ENCODE assay signal across 27 mouse cellular contexts in the genomic region with DNA sequence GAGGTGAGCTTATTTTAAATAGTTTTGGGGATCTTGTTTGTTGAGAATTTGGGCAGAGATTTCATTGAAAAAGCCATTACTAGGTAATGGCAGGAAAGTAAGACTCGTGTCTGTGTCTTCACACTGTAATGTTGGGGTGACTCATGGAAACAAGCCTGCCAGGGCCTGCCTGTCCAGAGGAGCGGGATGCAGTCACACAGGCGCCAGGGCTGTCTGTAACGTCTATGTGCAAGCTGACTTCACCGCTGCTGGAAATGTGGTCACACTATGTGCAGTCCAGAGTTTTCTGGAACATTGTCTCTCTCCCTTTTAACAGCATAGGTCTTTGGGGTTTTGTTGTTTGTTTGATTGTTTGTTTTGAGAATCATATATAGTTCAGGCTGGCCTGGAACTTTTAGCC.
A peak's percentile ranks its signal among the peaks of the same experiment; 100 is the strongest.
DNase-seq lines count a peak whose midpoint lies in the region; ATAC-seq and TF ChIP-seq lines count a peak whose summit lies in the region.
"Had no signal": no experiment of that assay in that cellular context is flagged by ENCODE, and none has a peak within 500 bp of the region (broad histone marks: within the 10 kb centered on the region; RNA-seq: fewer than 3 reads in every experiment).

No protein-coding gene starts in this region.

- no peak overlapping the region for H3K4me3 ChIP-seq in MEL (ENCODE audit: control insufficient read depth in 1 of 2, insufficient read depth in 1 of 2, low read depth in 2 of 2, low read length in 2 of 2)
- no peak overlapping the region for H3K4me3 ChIP-seq in lung, postnatal 0 days (ENCODE audit: low read depth, low read length)
- H3K4me3 ChIP-seq: embryonic facial prominence, embryonic 13.5 days; forebrain, embryonic 10.5 days; forebrain, embryonic 13.5 days; heart, embryonic 10.5 days; heart, embryonic 13.5 days had no signal

- H3K4me2 ChIP-seq in lung, postnatal 0 days (replicated peaks; ENCODE audit: low read depth, low read length): no peak overlapping the region
- H3K4me2 ChIP-seq: embryonic facial prominence, embryonic 13.5 days; forebrain, embryonic 13.5 days; heart, embryonic 13.5 days; hindbrain, embryonic 14.5 days had no signal

- 84% methylated on average over 5 of the region's 5 CpGs for WGBS in lung, postnatal 0 days

- no peaks in the 10 kb centered on the region for H3K4me1 ChIP-seq in MEL (ENCODE audit: control insufficient read depth in 1 of 2, insufficient read depth in 2 of 2, low read length in 2 of 2)
- H3K4me1 ChIP-seq in lung, postnatal 0 days (ENCODE audit: insufficient read depth, low read depth, low read length): peaks cover 9% of the 10 kb centered on the region; the same call in 1 of the 2 replicates
- H3K4me1 ChIP-seq: embryonic facial prominence, embryonic 13.5 days; forebrain, embryonic 10.5 days; forebrain, embryonic 13.5 days had no signal

- intact Hi-C loops in left cerebral cortex, postnatal 36 days (cut with DNase I): no loop called here

- no peak for TF ChIP-seq POLR2A in MEL (IDR thresholded peaks at IDR 0.05; ENCODE audit: control insufficient read depth in 1 of 2, insufficient read depth in 1 of 2, low read depth in 1 of 2, low read length in 2 of 2, poor library complexity in 1 of 2)

- DNase-seq in adrenal gland, adult 2 months: peak; percentile 38
- no peak for DNase-seq in adrenal gland, postnatal 4 days (ENCODE audit: low spot score in 2 of 2)
- peak; percentile 74 for DNase-seq in urinary bladder, postnatal 14 days (ENCODE audit: low spot score)
- no peak for DNase-seq in urinary bladder, postnatal 25 days (ENCODE audit: low spot score)
- no peak for DNase-seq in MEL (ENCODE audit: low read depth, low spot score)
- DNase-seq in left cerebral cortex, postnatal 36 days (ENCODE audit: low spot score in 2 of 2): no peak
- DNase-seq in lung, postnatal 0 days (ENCODE audit: low spot score): no peak
- DNase-seq: adrenal gland, postnatal 10 days; B cell, adult 2 months; cerebellum, adult 11 months; cerebellum, adult 2 months; cerebellum, adult 9-11 months; cerebellum, postnatal 25 days; gastrocnemius, postnatal 25 days; heart, adult 18-20 months; heart, postnatal 14 days; heart, postnatal 4 days had no signal

- no peak for TF ChIP-seq CTCF in MEL (IDR thresholded peaks at IDR 0.05 in 2 of 3, conservative IDR thresholded peaks at IDR 0.05 in 1 of 3; ENCODE audit: control insufficient read depth in 1 of 3, insufficient read depth in 1 of 3, low read depth in 2 of 3, low read length in 3 of 3, poor library complexity in 1 of 3, severe bottlenecking in 1 of 3)
- no peak for TF ChIP-seq CTCF in lung, postnatal 0 days (IDR thresholded peaks at IDR 0.05)

- no peaks in the 10 kb centered on the region for H3K9me3 ChIP-seq in MEL (replicated peaks; ENCODE audit: insufficient read depth, low read length)
- H3K9me3 ChIP-seq in lung, postnatal 0 days (ENCODE audit: low read length): no peaks in the 10 kb centered on the region
- H3K9me3 ChIP-seq: embryonic facial prominence, embryonic 13.5 days; forebrain, embryonic 10.5 days; forebrain, embryonic 13.5 days; heart, embryonic 10.5 days; heart, embryonic 13.5 days had no signal

- no peaks in the 10 kb centered on the region for H3K27me3 ChIP-seq in MEL (ENCODE audit: control insufficient read depth in 1 of 2, insufficient read depth in 2 of 2, low read length in 2 of 2)
- H3K27me3 ChIP-seq in lung, postnatal 0 days (replicated peaks; ENCODE audit: insufficient read depth, low read length): no peaks in the 10 kb centered on the region
- H3K27me3 ChIP-seq: embryonic facial prominence, embryonic 13.5 days; forebrain, embryonic 13.5 days had no signal

- no peak for ATAC-seq in lung, postnatal 0 days
- ATAC-seq: activated CD4-positive, CD25-positive, alpha-beta regulatory T cell, adult 4 months; forebrain, embryonic 13.5 days; forebrain, embryonic 16.5 days; hindbrain, postnatal 0 days; inflammation-experienced regulatory T-cells, adult 6 months had no signal

- H3K9ac ChIP-seq in MEL (ENCODE audit: control insufficient read depth, low read depth, low read length, poor library complexity, severe bottlenecking): no peak overlapping the region
- no peak overlapping the region for H3K9ac ChIP-seq in lung, postnatal 0 days (replicated peaks; ENCODE audit: low read depth)
- H3K9ac ChIP-seq: embryonic facial prominence, embryonic 13.5 days; forebrain, embryonic 13.5 days; heart, embryonic 13.5 days; hindbrain, embryonic 14.5 days had no signal

- TF ChIP-seq EP300 in MEL (IDR thresholded peaks at IDR 0.05; ENCODE audit: low read depth in 1 of 2, low read length in 2 of 2): no peak
- TF ChIP-seq EP300 in lung, postnatal 0 days (IDR thresholded peaks at IDR 0.05): no peak

- no peaks in the 10 kb centered on the region; the same call in 1 of the 2 replicates for H3K79me2 ChIP-seq in MEL (ENCODE audit: control insufficient read depth, insufficient read depth, low read length, poor library complexity)

- no peak for TF ChIP-seq RAD21 in MEL (IDR thresholded peaks at IDR 0.05; ENCODE audit: low read depth, low read length)

- peaks cover 0 to 9% of the 10 kb centered on the region in 2 experiments; a peak in 1 of 4 replicates for H3K36me3 ChIP-seq in MEL (ENCODE audit: control insufficient read depth in 1 of 2, insufficient read depth in 2 of 2, low read length in 2 of 2)
- peaks cover 13% of the 10 kb centered on the region; the same call in 1 of the 2 replicates for H3K36me3 ChIP-seq in lung, postnatal 0 days (ENCODE audit: insufficient read depth, low read length)
- H3K36me3 ChIP-seq: embryonic facial prominence, embryonic 13.5 days had no signal

- H3K27ac ChIP-seq in MEL (ENCODE audit: control insufficient read depth, low read depth, low read length): no peak overlapping the region
- no peak overlapping the region for H3K27ac ChIP-seq in lung, postnatal 0 days (ENCODE audit: low read length)
- H3K27ac ChIP-seq: embryonic facial prominence, embryonic 13.5 days; forebrain, embryonic 10.5 days; forebrain, embryonic 13.5 days; heart, embryonic 10.5 days; heart, embryonic 13.5 days; hindbrain, embryonic 14.5 days; hindbrain, postnatal 0 days had no signal

TF ChIP-seq in MEL, 35 proteins besides CTCF, POLR2A, EP300 and RAD21:
- no peak for TF ChIP-seq TCF12 (IDR thresholded peaks at IDR 0.05; ENCODE audit: low read depth, low read length)
- TF ChIP-seq ZKSCAN1 (IDR thresholded peaks at IDR 0.05; ENCODE audit: low read depth, low read length): peak; percentile 76

Comparison
In these comparisons a context has a peak if more than half of its experiments do, and no peak if none do; other contexts are left out.
1. DNase-seq: peak in adrenal gland, adult 2 months (single experiment) and urinary bladder, postnatal 14 days (single experiment); none in adrenal gland, postnatal 4 days (0 of 2), urinary bladder, postnatal 25 days (single experiment), MEL (single experiment), left cerebral cortex, postnatal 36 days (0 of 2) and lung, postnatal 0 days (single experiment).